Mouse (Mus musculus): Measurements from ENCODE around the gene Sdk2. TPM values are rescaled to one million over a fixed set of nuclear protein-coding genes. Genes with fewer than 3 reads are reported as not detected.

Sdk2 gene
- polyA plus RNA-seq, 1 experiment from 2014 or later: 1.4 TPM

DNA sequence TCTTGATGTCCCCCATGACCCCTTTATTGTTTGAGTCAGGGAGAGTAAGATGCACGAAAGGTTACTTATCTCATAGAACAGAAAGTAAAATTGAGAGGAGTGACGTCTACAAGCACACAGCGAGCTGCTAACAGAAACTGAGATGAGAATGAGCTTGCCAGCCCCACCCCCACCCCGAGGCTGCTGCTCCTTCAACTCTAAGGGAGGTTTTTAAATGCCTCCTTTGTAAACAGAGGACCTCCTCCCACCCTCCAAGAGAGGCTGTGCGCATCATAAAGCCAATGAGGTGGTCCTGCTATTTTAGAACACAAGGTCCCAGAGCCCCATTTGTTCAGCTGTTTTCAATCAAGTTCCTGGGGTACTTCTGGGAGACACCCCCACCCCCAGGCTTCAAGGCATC lies 303.4 kb downstream of the Sdk2 start:
- peaks cover 25% of the 10 kb centered on the region for H3K4me1 ChIP-seq (replicated peaks)
- H3K4me3 ChIP-seq: no peak overlapping the region
- WGBS: 28% methylated on average over 5 of the region's 5 CpGs
- no peak overlapping the region for H3K9ac ChIP-seq
- no peak overlapping the region for H3K27ac ChIP-seq
- no peaks in the 10 kb centered on the region for H3K27me3 ChIP-seq
- no peaks in the 10 kb centered on the region for H3K36me3 ChIP-seq
- no peak for ATAC-seq (replicated peaks; ENCODE audit: insufficient number of reproducible peaks, insufficient read depth, low FRiP score, low read depth)
- no peak overlapping the region for H3K4me2 ChIP-seq
- no peaks in the 10 kb centered on the region for H3K9me3 ChIP-seq (replicated peaks)

DNA sequence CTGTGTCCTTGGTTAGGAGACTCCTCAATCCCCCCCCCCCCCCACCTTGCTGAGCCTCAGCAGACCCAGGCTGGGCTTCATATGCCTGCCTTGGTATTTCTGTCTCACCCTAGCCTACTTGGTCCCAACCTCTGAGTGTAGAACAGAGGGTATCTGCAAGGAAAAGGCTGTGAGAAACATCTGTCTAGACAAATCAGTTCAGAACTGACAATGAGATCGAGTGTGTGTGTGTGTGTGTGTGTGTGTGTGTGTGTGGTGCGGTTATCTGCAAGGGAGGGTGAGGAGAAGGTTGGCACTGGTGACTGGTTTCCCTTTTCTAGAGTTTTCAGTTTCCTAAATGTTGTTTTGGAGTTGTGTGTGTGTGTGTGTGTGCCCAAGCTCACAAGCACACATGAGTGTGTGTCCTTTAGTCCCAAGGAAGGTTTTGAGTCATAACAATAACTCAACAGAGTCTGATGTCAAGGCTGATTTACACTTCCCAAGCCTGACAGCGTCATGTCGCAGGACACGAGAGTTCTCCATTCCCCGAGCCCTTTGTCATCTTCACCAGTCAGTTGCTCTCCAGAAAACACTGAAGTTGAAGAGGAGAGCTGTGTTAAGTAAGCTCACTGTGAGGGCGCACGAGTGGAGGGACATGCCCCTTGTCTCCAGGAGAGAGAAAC lies 304.6 kb downstream of the Sdk2 start:
- Histone ChIP-seq H3K4me1 (replicated peaks) (peaks cover 15% of the 10 kb centered on the region), H3K36me3 (no peaks in the 10 kb centered on the region), H3K27me3 (no peaks in the 10 kb centered on the region), H3K4me3 (no peak overlapping the region), H3K27ac (no peak overlapping the region), H3K9me3 (replicated peaks) (no peaks in the 10 kb centered on the region), H3K4me2 (no peak overlapping the region), H3K9ac (no peak overlapping the region)
- no peak for ATAC-seq (replicated peaks; ENCODE audit: insufficient number of reproducible peaks, insufficient read depth, low FRiP score, low read depth)
- 71% methylated on average over 8 of the region's 8 CpGs for WGBS

DNA sequence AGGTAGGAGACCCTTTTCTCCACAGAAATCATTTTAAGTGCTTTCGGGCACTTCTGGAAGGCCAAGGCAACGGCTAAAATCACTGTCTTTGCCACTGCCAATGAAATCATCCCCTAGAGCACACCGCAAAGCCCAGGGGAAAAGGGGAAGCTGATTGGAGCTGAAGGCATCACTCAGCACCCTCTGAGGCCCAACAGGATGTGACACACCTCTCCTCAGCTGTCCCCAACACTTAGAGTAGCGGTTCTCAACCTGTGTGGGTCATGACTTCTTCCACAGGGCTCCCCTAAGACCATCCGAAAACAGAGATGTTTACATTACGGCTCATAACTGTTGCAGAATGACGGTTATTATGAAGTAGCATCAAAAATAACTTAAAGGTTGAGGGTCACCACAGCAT lies 305.2 kb downstream of the Sdk2 start:
- WGBS: 70% methylated on average over 7 of the region's 7 CpGs

DNA sequence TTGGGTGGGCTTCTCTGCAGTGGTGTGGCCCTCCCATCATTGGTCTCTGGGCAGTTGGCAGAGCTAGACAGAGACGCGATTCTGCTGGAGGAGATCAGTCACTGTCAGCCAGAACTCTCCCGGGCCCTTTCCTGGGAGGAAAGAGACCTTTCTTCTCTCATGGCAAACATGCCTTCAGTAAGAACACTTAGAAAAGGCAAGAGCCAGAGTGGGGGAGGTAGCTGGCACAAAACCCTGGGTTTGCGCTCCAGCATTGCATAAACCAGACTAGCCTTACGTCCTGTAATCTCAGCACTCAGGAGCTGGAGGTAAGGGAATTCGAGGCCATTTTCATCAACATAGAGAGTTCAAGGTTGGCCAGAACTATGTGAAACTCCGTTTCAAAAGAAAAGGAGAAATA lies 306.4 kb downstream of the Sdk2 start:
- H3K9me3 ChIP-seq (replicated peaks): no peaks in the 10 kb centered on the region
- H3K27me3 ChIP-seq: no peaks in the 10 kb centered on the region
- no peaks in the 10 kb centered on the region for H3K4me1 ChIP-seq (replicated peaks)
- no peaks in the 10 kb centered on the region for H3K36me3 ChIP-seq
- ATAC-seq (replicated peaks; ENCODE audit: insufficient number of reproducible peaks, insufficient read depth, low FRiP score, low read depth): no peak
- no peak overlapping the region for H3K9ac ChIP-seq
- no peak overlapping the region for H3K27ac ChIP-seq
- 54% methylated on average over 7 of the region's 7 CpGs for WGBS
- H3K4me2 ChIP-seq: no peak overlapping the region
- no peak overlapping the region for H3K4me3 ChIP-seq

More for the DNA sequence above, 305.2 kb downstream of the Sdk2 start:
- H3K36me3 ChIP-seq: no peaks in the 10 kb centered on the region
- no peaks in the 10 kb centered on the region for H3K27me3 ChIP-seq
- no peak overlapping the region for H3K27ac ChIP-seq
- H3K9ac ChIP-seq: no peak overlapping the region
- no peaks in the 10 kb centered on the region for H3K9me3 ChIP-seq (replicated peaks)
- H3K4me2 ChIP-seq: no peak overlapping the region
- no peak for ATAC-seq (replicated peaks; ENCODE audit: insufficient number of reproducible peaks, insufficient read depth, low FRiP score, low read depth)
- peaks cover 9% of the 10 kb centered on the region for H3K4me1 ChIP-seq (replicated peaks)
- no peak overlapping the region for H3K4me3 ChIP-seq

DNA sequence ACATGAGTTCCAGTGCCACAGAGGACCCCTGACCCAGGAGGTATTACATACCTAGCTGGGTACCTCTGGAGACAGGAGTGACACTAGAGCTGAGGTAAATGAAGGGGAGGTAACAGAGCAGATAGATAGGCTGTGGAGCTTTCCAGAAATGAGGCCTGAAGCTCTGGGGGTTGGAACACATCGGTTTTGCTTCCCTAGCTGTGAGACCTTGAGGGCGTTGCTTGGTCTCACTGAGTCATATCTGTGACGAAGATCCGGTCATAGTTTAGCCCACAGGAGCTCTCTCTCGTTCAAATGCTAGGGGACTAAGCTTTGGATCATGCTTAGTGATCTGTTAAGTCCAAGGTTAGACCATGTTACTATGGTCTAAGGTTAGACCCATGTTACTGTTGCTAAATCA lies 308.0 kb downstream of the Sdk2 start:
- Histone ChIP-seq H3K4me1 (replicated peaks) (no peaks in the 10 kb centered on the region), H3K4me3 (no peak overlapping the region), H3K27me3 (no peaks in the 10 kb centered on the region), H3K36me3 (no peaks in the 10 kb centered on the region), H3K27ac (no peak overlapping the region), H3K9me3 (replicated peaks) (no peaks in the 10 kb centered on the region), H3K9ac (no peak overlapping the region), H3K4me2 (no peak overlapping the region)
- WGBS: 90% methylated on average over 5 of the region's 5 CpGs
- ATAC-seq (replicated peaks; ENCODE audit: insufficient number of reproducible peaks, insufficient read depth, low FRiP score, low read depth): no peak

DNA sequence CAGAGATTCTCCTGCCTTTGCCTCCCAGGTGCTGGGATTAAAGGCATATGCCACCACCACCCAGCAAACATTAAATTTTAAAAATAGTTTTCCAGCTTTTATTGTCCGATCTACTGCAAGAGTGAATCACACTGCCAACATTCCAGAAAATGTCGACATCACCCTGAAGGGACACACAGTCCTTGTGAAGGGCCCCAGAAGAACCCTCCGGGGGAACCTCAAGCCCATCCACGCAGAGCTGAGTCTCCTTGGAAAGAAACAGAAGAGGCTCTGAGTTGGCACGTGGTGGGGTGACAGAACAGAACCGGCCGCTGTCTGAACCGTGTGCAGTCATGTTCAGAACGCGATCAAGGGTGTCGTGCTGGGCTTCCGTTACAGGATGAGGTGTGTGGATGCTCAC lies 310.3 kb downstream of the Sdk2 start:
- Histone ChIP-seq H3K9ac (no peak overlapping the region), H3K36me3 (no peaks in the 10 kb centered on the region), H3K4me2 (no peak overlapping the region), H3K9me3 (replicated peaks) (no peaks in the 10 kb centered on the region), H3K27ac (no peak overlapping the region), H3K4me3 (no peak overlapping the region), H3K27me3 (no peaks in the 10 kb centered on the region), H3K4me1 (replicated peaks) (peaks cover 6% of the 10 kb centered on the region)
- 88% methylated on average over 12 of the region's 12 CpGs for WGBS
- ATAC-seq (replicated peaks; ENCODE audit: insufficient number of reproducible peaks, insufficient read depth, low FRiP score, low read depth): no peak

DNA sequence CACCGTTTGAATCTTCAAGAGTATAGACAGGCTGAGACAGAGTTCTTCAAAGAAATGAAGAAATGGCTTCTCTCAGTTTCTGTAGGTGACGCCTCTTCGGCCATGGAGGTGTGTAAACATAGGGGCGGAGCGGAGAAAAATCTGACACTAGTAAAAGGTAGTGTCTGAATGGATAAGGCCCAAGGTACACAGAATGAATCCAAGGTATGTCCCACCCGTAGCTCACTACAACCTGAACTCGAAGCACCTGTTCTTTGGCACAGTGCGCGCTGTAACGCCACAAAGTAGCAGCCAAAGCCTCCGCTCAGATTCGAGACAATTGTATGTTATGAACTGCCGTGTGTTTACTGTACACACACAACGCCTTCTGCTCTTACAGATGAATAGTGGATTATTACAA lies 311.0 kb downstream of the Sdk2 start:
- H3K4me2 ChIP-seq: no peak overlapping the region
- H3K36me3 ChIP-seq: no peaks in the 10 kb centered on the region
- ATAC-seq (replicated peaks; ENCODE audit: insufficient number of reproducible peaks, insufficient read depth, low FRiP score, low read depth): no peak
- 87% methylated on average over 14 of the region's 14 CpGs for WGBS
- peaks cover 6% of the 10 kb centered on the region for H3K4me1 ChIP-seq (replicated peaks)
- H3K27me3 ChIP-seq: no peaks in the 10 kb centered on the region
- H3K27ac ChIP-seq: no peak overlapping the region
- H3K4me3 ChIP-seq: no peak overlapping the region
- H3K9ac ChIP-seq: no peak overlapping the region
- H3K9me3 ChIP-seq (replicated peaks): no peaks in the 10 kb centered on the region

DNA sequence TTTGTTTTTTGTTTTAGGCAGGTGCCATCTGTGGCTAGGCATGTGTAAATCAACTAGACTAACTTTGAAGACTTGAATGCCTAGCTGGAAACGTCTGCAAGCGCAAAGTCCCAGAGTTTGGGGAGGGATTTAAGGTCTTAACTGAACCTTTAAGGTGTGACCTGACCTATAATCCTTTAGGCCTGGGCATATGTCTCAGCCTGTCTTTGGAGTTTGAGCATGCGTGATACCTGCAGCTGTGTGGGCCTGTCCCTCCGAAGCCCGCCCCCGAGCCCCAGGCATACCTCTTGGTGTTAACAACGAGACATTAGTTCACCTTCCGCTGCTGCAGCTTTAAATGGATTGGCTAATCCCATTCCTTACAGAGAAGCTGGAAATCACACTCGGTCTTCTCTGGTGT lies 312.0 kb downstream of the Sdk2 start:
- H3K9me3 ChIP-seq (replicated peaks): no peaks in the 10 kb centered on the region
- no peaks in the 10 kb centered on the region for H3K36me3 ChIP-seq
- H3K27ac ChIP-seq: no peak overlapping the region
- no peak overlapping the region for H3K9ac ChIP-seq
- no peak overlapping the region for H3K4me3 ChIP-seq
- WGBS: 56% methylated on average over 9 of the region's 9 CpGs
- ATAC-seq (replicated peaks; ENCODE audit: insufficient number of reproducible peaks, insufficient read depth, low FRiP score, low read depth): no peak
- H3K27me3 ChIP-seq: no peaks in the 10 kb centered on the region
- no peak overlapping the region for H3K4me2 ChIP-seq
- peaks cover 17% of the 10 kb centered on the region for H3K4me1 ChIP-seq (replicated peaks)

DNA sequence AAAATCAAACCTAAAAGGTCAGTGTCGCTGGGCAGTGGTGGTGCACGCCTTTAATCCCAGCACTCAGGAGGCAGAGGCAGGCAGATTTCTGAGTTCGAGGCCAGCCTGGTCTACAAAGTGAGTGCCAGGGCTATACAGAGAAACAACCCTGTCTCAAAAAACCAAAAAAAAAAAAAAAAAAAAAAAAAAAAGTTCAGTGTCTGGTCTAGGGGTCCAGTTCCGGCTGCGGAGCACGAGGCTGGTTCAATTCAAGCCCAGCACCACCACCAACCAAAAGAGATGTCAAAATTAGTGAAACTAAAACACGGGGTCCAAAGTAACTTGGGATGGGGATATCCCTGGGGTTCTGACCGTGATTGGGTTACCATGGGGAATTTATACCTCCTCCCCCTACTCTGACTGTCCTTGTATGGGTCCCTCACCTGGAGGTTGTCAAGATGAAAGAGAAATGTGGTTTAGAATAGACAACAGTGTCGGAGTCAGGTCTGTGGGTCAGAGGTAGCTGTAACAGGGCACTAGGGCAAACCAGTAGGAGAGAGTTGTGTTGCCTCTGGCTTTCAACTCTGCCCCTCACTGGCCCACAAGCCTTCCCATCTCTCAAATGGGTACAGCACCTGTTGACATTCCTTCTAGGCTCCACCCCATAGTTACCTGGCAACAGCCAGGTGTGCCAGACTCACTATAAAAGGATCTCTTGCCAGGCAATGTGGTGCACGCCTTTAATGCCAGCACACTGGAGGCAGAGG lies 314.0 kb downstream of the Sdk2 start:
- no peak overlapping the region for H3K27ac ChIP-seq
- no peak for ATAC-seq (replicated peaks; ENCODE audit: insufficient number of reproducible peaks, insufficient read depth, low FRiP score, low read depth)
- H3K27me3 ChIP-seq: no peaks in the 10 kb centered on the region
- WGBS: 93% methylated on average over 10 of the region's 10 CpGs
- H3K9ac ChIP-seq: no peak overlapping the region
- no peaks in the 10 kb centered on the region for H3K9me3 ChIP-seq (replicated peaks)
- peak overlapping the region; percentile 83; the same call in 1 of the 2 replicates for H3K4me3 ChIP-seq
- H3K4me2 ChIP-seq: peak overlapping the region; percentile 95; the same call in 1 of the 2 replicates
- no peaks in the 10 kb centered on the region for H3K36me3 ChIP-seq
- H3K4me1 ChIP-seq (replicated peaks): peaks cover 36% of the 10 kb centered on the region

DNA sequence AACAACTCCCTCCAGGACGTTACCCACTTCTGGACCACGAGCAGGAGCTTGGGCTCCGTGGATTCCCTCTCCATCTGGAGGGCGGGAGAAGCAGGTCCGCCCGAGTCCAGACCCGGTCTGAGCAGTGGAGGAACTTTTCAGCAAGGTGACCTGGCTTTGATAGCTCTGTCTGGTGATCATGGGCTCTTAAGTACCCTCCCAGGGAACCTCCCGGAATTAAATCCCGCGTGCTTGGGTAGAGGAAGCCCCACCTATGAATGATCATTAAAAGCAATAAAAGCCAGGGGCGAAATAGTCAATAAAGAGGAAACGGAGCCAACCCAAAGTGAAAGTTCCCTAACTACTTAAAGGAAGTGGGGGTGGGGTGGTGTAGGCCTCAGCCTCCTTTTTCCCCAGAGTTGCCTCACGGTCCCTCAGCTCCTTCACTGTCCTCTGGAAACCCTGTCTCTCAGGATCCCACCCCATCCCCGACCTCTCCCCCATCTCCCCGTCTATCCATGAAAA lies 314.6 kb downstream of the Sdk2 start:
- Histone ChIP-seq H3K36me3 (no peaks in the 10 kb centered on the region), H3K4me2 (peak overlapping the region; percentile 95), H3K27me3 (no peaks in the 10 kb centered on the region), H3K4me3 (peak overlapping the region; percentile 83), H3K4me1 (replicated peaks) (peaks cover 43% of the 10 kb centered on the region), H3K9ac (peak overlapping the region; percentile 51), H3K9me3 (replicated peaks) (no peaks in the 10 kb centered on the region), H3K27ac (peak overlapping the region; percentile 92)
- no peak for ATAC-seq (replicated peaks; ENCODE audit: insufficient number of reproducible peaks, insufficient read depth, low FRiP score, low read depth)
- 22% methylated on average over 15 of the region's 15 CpGs for WGBS

DNA sequence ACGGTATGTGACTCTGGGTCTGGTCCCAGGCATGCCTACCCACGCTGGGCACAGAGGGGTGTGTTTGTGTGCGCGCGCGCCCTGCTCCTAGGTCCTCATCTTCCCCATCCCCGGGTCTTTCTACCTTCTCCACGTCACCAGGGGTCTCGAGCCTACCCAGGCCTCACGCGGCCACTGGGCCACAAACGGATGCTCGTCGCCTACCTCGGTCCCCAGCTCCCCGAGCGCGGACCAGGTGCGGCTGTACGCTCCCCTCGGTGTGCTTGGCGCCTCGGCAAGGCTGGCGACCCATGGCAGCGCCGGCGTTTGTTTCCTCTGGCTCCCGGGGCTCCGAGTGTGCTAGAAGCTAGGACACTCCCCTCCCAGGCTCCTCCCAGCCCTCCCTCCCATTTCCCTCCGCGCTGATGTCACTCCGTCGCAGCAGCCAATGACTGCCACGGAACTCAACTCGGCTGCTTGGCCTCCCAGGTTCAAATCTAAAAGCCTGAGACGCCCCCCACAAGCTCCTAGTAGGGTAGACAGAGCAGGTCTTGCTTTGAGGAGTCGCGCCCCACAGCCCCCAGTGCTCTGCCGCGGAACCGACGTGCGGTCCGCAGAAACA lies 315.3 kb downstream of the Sdk2 start, which contains the start of gene Cdc42ep4:
TSS of gene Cdc42ep4 (minus strand) at position 398 of the 601 bp plus-strand sequence.
- H3K4me3 ChIP-seq: peak within 1 kb of the TSS; percentile 83
- H3K4me2 ChIP-seq: peak within 1 kb of the TSS; percentile 95
- H3K9me3 ChIP-seq (replicated peaks): no peaks in the 10 kb centered on the region
- peak within 1 kb of the TSS; percentile 82 for H3K9ac ChIP-seq
- no peaks in the 10 kb centered on the region for H3K36me3 ChIP-seq
- peaks cover 47% of the 10 kb centered on the region for H3K4me1 ChIP-seq (replicated peaks)
- H3K27me3 ChIP-seq: no peaks in the 10 kb centered on the region
- peak within 1 kb of the TSS; percentile 92 for H3K27ac ChIP-seq
- ATAC-seq (replicated peaks; ENCODE audit: insufficient number of reproducible peaks, insufficient read depth, low FRiP score, low read depth): peak; percentile 81
- WGBS: under 1% methylated on average over 44 of the region's 44 CpGs

Data from heart, embryonic 15.5 days (tissue).